Mouse (Mus musculus) kidney, postnatal 10 days (tissue): ENCODE results near the gene Scn10a.

Experiments
- DNase-seq: peaks from one replicate; pipeline ENCODE4 v3.0.0; 2021; ENCODE audit warnings: mixed read lengths

Scn10a gene

DNA sequence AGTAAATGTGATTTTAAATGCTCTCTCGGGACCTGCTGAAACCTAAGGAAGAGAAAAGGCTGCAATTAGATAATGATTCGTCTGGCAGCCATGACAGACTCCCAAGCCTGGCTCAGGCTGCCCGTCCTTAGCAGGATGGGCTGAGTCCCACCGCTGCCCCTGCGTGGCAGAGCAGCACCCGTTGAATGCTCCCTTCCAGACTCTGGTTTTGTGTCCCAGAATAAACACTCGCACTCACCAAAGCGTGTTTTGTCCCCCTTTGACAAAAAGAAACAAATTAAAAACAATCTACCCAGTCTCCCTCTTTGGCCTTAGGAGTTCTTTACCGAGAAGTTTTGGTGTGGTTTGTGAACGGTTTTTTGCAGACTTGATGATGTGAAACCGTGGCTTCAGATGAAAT, at the start of gene Scn10a:
Scn10a (minus strand) TSS at position 101 of the 400 bp plus-strand sequence.
- no peak for DNase-seq

DNA sequence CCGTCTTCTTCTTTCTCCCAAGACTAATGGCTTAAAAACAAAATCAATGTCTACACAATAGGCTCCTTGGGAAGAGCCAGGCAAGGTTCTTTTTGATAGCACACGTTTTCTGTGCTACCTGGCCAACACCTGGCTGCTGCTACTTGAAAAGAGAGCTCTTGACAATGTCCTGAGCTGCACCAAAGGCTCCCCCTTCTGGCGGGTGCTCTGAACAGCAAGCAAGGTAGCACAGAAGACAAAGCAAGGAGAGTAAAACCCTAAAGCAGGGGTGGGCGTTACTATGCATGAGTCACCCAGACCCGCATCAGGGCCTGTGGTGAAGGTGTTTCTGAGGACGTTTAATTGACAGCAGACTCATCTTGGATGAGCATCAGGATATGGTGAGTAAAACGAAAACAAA, 49.5 kb upstream of the Scn10a start:
- DNase-seq, result peak; percentile 34

DNA sequence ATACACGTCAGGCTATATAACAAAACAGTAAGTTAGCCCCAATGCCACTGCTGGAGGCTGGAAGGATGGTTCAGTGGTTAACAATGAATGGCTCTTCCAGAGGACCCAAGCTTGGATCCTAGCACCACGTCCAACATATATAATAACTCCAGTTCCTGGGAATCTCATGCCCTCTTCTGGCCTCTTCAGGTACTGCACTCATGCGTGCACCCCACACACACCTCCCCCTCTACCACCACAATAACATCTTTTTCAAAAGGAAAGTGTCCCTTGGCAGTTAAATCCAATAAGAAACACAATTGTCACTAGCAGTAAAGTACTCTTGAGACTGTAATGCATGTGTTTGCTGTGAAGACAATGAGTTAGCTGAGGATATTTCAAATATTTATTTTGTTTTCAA, 41.1 kb upstream of the Scn10a start:
- no peak for DNase-seq

DNA sequence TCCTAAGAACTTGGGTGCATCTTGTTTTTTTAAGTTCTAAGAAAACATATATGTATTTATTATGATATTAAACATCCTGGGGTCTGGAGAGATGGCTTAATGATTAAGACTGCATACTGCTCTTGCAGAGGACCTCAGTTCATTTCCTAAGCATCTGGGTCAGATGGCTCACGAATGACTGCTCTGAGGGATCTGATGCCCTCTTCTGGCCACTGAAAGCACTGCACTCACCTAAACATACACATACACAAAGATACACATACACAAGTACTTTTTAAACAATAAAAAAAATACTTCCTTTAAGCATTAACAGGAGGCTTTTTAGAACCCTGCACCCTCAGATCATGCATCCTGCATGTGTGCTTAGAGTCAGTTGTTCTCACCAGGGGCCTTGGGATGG, 40.3 kb upstream of the Scn10a start:
- DNase-seq, result no peak

DNA sequence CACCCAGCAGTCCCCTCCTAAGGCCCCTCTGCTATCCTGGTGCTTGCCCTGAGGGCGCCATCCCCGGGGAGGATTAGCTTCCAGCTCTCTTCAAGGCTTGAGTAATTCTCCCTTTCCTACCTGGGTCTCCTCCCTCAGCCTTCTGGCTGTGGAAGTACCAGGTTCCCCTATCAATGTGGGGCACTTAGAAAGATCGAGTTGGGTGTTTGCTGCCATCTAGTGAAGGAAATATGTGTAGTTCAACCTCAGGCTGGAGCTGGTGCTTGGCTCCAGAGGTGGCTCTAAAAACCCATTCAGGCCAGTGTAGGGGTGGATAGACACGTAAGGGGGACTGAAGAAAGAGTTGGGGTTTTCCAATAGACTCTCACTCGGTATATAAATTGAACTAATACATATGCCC, 32.4 kb upstream of the Scn10a start:
- DNase-seq, result peak; percentile 13

- no peak for DNase-seq
Observed at GRCm38 (mm10) chr9:119749112-119749511, 30.0 kb upstream of the Scn10a start.

DNA sequence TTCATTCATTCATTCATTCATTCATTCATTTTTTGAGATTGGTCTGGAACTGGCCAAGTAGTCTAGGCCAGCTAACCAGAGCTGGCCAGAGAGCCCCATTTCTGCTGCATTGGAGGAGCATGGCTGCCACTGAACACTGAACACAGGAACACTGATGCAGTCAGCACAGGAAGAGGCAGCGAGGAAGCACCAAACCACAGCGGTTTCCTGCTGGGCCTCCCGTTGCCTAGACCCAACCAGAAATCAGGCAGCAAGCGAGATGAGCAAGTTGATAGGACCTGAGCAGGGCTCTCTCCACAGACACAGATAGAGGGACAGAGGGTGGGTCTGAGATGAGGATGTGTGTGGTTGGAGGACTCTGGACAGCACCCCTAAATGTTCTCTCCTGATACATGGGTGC, 24.8 kb upstream of the Scn10a start:
- no peak for DNase-seq

DNA sequence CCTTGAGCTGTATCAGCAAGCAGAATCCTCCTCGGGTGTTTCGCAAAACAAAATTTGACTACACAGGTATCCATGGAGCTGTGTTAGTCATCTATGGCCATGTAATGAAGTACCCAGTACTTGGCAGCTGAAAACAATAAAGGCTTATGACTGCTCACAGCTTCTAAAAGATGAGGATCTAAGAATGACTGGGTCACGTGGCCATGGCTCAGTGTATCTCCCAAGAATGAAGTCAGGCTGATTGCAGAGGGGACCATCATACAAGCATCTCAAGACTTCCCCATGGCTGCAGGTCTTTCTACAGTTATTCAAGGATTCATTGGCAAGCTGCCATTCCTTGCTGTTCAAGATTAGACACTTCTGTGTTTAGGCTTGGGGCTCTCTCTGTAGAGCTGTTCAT, 24.2 kb upstream of the Scn10a start:
- no peak for DNase-seq

- no peak for DNase-seq
Observed at GRCm38 (mm10) chr9:119741101-119741786, 22.1 kb upstream of the Scn10a start.

- DNase-seq, result no peak
Observed at GRCm38 (mm10) chr9:119728412-119729097, 9.4 kb upstream of the Scn10a start.

DNA sequence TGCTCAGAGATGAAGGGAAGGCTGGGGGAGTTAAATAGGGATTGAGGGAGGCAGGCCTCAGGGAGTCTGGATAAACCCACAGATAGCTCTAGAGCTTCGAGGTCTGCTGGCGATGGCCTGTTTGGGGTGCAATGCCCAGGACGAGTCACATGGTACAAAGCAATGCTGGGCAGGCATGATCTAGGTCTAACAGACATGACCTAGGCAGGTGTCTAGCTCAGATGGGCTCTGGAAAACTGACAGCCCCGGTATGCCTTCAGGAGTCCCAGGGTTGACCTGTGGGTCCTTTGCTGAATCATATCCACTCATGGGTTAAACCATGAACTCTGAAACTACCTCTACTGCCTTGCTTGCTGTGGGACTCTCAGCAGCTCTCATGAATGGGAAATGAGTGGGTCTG, 7.9 kb upstream of the Scn10a start:
- no peak for DNase-seq

DNA sequence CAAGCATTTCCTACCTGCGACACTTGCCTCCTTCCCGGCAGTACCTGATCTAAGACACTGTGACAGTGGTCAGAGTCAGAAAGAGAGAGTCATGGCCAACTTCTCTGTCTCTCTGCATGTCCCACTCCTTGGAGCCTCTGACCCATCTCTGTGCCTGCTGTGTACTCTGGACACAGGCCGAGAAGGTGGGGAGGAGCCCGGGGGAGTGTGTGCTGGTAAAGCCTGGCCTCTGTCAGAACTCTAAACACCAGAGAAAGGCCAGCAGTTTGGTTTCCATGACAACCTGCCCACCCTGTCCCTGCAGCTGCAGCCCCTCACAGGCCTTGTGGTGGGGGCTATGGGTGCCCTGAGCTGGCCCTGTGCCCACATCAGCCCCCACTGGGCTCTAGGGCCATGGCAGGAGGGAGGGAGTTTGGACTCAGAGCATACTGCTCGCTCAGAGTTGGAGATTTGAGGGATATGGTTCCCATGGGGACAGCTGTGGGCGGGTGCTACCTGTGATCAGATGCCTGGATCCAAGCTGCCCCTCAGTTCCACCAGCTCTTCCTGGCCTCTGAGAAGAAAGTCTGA, 6.3 kb upstream of the Scn10a start:
- no peak for DNase-seq

DNA sequence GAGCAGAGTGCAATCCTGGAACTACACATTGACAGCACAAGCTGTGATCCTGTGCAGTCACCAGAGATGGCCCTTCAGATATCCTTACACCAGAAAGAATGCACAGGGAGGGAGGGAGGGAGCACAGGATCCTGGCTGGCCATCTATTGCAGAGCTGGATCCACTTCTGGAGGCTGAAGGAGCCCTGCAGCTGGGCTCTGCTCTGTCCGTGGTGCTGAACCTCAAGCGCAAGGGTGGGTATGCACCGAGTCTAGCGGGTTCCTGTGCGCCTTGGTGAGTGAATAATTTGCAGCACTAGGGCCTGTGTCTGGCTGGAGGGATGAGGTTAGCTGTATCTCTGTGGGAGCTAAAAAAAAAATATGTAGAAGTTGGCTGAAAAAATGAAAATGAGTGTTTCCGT, 12.4 kb downstream of the Scn10a start:
- DNase-seq, result peak; percentile 92

DNA sequence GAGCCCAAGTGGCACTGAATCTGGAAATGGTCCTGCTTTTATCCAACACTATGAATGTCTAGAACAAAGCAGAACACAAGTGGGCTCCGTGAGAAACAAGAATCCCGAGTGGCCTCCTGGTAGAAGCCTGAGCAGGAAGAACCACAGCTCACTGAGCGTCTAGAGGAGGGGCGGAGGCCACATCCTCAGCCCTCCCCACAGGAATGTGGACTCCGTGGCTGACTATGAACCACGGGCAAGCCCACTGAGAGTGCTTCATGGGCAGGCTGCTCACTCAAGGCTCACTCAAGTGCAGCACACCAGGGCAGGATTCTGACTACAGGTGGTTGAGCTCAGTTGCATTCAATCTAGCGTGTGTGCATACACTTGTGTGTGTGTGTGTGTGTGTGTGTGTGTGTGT, 27.6 kb downstream of the Scn10a start:
- DNase-seq, result no peak

- no peak for DNase-seq
Observed at GRCm38 (mm10) chr9:119691001-119691400, 28.1 kb downstream of the Scn10a start.

DNA sequence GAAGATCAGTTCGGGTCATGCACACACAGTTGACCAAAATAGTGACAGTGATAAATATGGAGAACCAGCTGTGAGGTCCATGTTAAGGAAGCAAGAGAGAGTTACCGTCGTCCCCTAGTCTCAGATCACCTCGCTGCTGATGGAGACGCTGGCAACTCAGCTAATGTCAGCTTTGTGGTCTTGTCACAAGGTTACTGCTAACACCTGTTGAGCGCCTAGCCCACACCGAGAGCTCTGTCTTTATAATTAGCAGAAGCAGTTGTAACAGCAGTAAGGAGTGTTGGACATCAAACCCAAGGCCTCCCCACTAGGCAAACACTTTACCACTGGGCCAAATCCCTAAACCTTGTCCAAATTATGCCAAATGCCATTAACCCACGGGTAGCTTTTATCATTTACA, 31.2 kb downstream of the Scn10a start:
- no peak for DNase-seq

DNA sequence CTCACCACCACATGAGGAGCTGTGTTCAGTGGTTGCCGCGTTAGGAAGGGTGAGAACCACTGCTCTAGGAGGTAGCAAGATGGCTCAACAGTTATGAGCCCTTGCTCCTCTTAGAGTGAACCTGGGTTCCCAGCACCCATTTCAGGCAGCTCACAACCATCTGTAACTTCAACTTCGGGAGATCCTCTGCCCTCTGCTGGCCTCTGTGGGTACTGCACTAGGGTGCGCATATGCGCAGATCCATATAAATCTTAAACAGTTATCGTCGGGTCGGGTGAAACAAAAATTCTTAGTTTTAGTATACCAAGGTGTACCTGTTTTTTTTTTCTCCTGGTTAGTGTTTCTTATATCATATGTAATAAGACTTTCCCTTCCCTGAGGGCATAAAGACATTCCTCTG, 32.9 kb downstream of the Scn10a start:
- DNase-seq, result no peak

DNA sequence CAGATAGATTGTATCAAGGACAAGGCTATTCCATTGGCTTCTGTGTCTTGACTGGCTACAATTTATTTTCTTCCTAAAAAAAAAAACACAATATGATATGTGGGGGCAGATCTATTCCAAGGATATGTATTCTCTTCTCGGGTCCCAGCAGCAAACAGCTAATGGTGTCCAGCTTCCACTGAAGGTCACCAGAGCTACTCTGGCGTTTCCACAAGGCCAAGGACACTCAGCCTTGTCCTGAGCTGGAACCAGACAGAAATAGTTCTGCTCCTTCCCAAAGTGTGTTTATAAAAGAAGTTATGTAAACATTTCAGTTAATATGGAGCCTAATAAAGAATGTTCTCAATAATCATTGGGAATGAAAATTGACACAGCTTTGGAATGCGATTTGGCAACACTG, 38.2 kb downstream of the Scn10a start:
- DNase-seq, result no peak

DNA sequence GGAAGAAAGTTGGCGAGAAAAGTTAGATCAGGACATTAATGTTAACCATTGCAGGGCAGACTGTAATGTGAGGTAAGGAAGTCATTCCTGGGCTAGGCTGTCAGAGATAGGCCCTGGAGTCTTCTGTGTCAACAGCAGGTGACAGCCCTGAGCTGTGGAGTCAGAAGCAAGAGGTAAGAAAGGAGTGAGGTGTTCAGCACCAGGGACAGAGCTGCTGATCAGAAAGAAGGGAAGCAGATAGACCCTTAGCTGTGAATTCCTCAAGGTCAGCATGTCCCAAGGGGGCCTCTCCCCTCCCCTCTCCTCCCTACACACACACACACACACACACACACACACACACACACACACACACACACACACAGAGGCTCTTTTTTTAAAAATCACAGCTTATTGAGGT, 55.0 kb downstream of the Scn10a start:
- DNase-seq, result peak; percentile 39

GRCm38 (mm10) chr9:119656111-119656510, 63.0 kb downstream of the Scn10a start:
- DNase-seq, result no peak

DNA sequence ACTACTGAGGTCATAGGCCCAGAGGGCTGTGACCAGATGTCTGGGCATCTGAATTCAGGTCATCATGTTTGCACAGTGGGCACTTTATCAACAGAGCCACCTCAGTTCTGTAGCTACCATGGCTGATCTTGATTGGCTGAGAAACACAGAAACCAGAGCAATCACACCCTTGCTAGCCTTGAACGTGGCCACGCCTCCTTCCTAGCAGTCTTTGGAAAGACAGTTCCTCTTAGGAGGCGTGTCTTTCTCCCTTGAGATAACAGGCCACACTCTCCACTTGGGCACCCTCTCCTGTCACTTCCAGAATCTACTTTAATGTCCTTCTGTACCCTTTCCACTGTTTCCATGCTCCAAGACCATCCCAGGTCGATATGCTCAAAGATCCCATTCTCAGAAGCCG, 65.4 kb downstream of the Scn10a start:
- no peak for DNase-seq

DNA sequence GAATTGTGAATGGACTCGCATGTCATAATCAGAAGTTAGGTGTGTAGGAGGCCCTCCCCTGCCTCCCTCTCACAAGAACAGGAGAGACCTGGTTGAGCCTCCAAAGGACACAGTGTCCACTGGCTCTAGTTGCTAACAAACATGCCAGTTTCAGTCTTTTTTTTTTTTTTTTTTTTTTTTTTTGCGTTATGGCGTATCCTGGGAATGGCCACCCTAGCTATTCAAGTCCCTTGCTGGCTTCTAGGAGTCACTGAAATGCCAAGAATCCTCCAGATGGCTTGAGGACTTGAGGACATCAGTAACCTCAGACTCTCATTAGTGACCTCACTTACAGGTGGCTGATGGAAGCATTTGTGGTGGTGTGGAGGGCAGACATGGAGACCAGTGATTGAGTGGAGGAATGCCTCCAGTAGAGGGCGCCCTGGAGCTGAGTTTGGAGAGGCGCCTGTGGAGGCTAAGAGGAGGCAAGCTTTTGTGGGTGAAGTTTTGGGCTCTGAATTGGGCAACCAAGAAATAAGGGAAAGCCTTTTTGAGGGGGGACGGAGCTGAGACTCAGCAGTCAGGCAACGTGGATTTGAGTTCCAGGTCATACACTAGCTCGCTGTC, 72.1 kb downstream of the Scn10a start:
- peak; percentile 72 for DNase-seq

GRCm38 (mm10) chr9:119641985-119642384, 77.1 kb downstream of the Scn10a start:
- no peak for DNase-seq

- DNase-seq, result no peak
Observed at GRCm38 (mm10) chr9:119634216-119634843, 84.8 kb downstream of the Scn10a start.
